Mouse (Mus musculus): ENCODE results near the gene Camkv.

Gene Camkv

GRCm38 (mm10) chr9:107923021-107923420, 12.5 kb upstream of the Camkv start:
- DNase-seq (ENCODE audit: low spot score in 2 of 2): no peak

- no peak for DNase-seq (ENCODE audit: low spot score in 2 of 2)
Observed at GRCm38 (mm10) chr9:107923956-107924355, 11.5 kb upstream of the Camkv start.

- DNase-seq (ENCODE audit: low spot score in 2 of 2): no peak
Observed at GRCm38 (mm10) chr9:107925251-107925650, 10.2 kb upstream of the Camkv start.

GRCm38 (mm10) chr9:107926920-107927420, 8.5 kb upstream of the Camkv start:
- DNase-seq (ENCODE audit: low spot score in 2 of 2): no peak

- no peak for DNase-seq (ENCODE audit: low spot score in 2 of 2)
Observed at GRCm38 (mm10) chr9:107927749-107928148, 7.7 kb upstream of the Camkv start.

DNA sequence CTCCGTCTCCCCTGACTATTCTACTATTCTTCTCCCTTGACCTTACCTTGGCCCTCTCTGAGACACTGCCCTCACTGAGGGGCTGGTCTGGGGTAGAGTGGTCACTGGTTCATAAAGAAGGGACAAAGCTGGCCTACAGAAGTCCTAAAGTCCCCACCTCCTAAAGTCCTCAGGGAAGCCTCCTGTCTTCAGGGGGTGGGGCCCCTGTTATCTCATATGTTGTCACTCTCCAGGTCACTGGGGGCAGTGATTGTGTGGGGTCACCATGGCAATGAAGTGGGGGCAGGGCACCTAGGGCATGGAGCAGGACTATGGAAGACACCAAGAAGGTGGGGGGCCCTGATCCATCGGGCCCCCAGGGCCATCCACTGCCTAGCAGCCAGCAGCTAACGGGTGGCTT, 7.3 kb upstream of the Camkv start, which contains the start of gene Actl11:
Gene Actl11, plus strand, starts transcription at position 301 of the 400 bp plus-strand sequence.
- no peak for DNase-seq (ENCODE audit: low spot score in 2 of 2)

- DNase-seq (ENCODE audit: low spot score in 2 of 2): no peak
Observed at GRCm38 (mm10) chr9:107932221-107932620, 3.3 kb upstream of the Camkv start.

DNA sequence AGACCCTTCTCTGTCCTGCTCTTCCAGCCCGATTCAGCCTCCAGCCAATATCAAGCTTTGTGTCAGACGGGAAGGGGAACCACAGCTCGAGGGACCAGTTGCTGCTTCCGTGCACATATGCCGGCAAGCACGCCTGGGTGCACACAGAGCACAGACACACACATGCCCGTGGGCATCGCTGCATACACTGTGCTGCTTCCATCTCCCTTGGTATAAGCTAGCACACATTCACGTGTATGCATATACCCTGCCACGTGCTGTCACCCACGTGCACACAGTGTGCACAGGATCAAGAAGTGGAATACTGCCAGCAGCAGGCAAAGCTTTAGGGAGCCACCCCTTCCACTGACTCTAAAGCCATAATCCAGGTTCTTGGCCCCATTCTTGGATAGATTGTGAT, 1.3 kb upstream of the Camkv start:
- DNase-seq (ENCODE audit: low spot score in 2 of 2): peak in 1 of 2 experiments; percentile 70

DNA sequence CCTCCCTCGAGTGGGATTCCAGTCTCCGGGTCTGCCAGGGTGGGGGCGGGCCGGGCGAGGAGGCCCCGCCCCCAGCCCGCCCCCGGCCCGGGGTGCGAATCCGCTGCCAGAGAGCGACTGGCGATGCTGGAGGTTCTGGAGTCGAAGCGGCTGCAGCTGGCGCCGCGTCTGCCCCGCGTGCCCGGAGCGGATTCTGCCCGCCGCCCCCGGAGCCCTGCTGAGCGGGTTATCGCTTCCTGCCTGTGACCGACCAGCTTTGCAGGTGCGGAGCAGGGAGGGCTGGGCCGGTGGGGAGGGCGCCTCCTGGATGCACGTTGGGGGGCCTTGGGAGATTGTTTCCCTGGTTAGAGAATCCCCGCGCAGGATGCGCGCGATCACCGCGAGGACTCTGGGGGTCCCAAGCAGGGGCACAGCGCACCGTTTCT, 328 bp downstream of the Camkv start:
- DNase-seq (ENCODE audit: low spot score in 2 of 2): peak in 1 of 2 experiments; percentile 67

- peak in 1 of 2 experiments; percentile 70 for DNase-seq (ENCODE audit: low spot score in 2 of 2)
Observed at GRCm38 (mm10) chr9:107936215-107936822, 845 bp downstream of the Camkv start.

GRCm38 (mm10) chr9:107936831-107937230, 1.4 kb downstream of the Camkv start:
- no peak for DNase-seq (ENCODE audit: low spot score in 2 of 2)

DNA sequence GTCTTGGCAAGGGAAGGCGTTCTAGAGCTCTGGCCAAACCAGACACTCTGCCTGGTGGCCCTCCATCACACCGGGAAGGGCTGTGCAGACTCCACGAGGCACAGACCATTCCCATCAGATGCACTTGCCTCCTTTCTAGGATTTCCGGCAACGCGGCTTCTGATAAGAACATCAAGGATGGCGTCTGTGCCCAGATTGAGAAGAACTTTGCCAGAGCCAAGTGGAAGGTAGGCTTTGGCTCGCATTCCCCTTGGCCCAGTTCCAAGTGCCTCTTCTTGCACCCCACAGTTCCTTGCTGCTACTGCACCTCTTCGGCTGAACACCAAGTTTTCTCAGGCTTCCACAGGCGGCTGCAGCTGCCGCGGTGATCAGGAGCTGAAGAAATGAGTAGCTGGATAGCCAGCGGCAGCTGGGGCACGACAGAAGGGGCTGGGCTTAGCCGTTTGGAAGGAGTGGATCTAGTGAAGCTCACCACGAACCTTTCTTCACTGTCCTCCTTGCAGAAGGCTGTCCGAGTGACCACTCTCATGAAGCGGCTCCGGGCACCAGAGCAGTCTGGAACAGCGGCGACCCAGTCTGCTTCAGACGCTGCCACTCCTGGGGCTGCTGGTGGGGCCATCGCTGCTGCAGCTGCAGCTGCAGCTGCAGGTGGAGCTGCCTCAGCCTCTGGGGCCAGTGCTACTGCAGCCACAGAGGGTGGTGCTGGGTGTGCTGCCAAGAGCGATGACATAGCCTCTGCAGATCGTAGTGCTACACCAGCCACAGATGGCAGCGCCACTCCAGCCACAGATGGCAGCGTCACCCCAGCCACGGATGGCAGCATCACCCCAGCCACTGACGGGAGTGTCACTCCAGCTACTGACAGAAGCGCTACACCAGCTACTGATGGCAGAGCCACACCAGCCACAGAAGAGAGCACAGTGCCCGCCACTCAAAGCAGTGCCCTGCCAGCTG, 12.0 kb downstream of the Camkv start:
- no peak for DNase-seq (ENCODE audit: low spot score in 2 of 2)

DNA sequence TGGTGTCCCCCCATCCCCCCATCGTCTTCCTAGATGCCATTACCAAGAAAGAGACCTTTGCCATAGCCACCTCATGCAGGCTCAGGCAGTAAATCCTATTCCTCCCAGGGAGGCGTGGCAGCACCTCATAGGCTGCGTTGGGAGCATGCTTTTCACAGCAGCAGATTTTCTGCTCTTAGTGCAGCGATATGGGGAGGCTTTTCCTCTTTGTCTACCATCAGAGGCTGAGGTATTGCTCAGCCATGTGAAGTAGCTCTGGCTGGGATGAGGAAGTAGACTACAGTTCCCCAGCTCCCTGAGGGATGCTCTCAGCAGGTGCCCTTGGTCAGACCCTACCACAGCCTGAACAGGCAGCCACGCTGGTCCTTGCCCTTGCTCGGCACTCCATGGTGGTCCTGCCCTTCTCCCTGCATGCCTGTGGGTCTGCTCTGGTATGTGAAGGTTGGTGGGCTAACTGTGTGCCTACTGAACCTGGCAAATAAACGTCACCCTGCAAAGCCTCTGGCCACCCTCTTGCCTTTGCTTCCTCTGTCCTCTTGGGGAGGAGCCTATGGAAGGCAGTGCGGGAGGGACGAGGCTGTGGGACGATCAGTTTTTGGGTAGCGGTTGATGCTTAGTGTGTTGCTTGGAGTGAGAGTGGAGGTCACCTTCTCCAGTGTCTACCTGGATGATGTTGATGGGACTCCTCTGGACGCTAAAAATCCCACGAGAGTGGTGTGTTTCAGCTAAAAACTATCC, 13.9 kb downstream of the Camkv start:
- no peak for DNase-seq (ENCODE audit: low spot score in 2 of 2)

GRCm38 (mm10) chr9:107949922-107950235, 14.4 kb downstream of the Camkv start, which contains the start of gene Traip:
Gene Traip (plus strand): TSS chr9:107950136.
- DNase-seq (ENCODE audit: low spot score in 2 of 2): no peak

- DNase-seq (ENCODE audit: low spot score in 2 of 2): peak; percentile 87 to 93
Observed at GRCm38 (mm10) chr9:107950460-107951355, 15.2 kb downstream of the Camkv start.

DNA sequence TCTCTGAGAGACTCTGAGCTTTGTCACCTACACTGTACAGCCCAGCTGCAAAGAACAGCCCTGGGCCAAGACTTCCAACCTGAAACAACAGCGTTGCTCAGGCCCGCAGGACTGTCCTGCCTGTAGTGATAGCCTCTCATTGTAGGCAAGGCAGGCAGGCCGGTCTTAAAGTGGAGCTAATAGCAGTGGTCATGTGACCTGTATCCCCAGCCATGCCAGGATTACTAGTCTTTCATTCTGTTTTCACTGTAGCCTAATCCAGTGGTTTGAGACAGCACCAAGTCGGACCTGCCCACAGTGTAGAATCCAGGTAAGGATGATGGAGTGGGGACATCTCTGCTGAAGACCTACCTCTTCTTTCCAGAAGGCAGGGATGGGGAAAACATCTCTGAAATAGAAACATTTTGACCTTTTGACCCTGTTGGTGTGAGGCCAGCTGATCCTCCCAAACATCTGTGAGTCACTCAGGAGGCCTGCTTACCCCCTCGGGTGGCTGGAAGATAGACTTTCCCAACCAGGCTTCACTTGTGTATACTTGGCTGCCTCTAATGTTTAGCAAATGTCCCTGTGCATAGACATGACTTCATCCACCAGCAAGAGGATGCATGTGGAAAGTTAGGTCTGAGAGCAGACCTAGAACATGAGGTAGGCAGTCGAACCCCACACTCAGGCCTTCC, 20.3 kb downstream of the Camkv start:
- no peak for DNase-seq (ENCODE audit: low spot score in 2 of 2)

GRCm38 (mm10) chr9:107957141-107957540, 21.7 kb downstream of the Camkv start:
- DNase-seq (ENCODE audit: low spot score in 2 of 2): no peak

DNA sequence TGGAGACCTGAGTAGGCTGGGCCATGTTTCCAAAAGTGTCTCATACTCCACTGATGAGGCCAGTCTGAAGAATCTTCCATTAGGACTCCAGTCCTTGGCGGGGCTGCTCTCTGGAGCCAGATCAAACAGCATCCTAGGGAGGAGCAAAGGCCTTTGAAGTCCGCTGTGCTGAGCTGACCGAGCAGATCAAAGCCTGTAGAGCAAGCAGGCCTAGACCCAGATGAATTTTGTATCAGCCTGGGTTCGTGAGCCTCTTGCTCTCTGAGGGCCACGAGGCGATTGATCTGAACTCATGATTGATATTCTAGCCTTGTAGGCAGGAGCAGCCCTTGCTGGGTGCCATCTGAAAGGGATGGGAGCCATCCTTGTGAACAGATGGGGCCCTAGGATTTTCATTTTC, 24.4 kb downstream of the Camkv start:
- DNase-seq (ENCODE audit: low spot score in 2 of 2): no peak

DNA sequence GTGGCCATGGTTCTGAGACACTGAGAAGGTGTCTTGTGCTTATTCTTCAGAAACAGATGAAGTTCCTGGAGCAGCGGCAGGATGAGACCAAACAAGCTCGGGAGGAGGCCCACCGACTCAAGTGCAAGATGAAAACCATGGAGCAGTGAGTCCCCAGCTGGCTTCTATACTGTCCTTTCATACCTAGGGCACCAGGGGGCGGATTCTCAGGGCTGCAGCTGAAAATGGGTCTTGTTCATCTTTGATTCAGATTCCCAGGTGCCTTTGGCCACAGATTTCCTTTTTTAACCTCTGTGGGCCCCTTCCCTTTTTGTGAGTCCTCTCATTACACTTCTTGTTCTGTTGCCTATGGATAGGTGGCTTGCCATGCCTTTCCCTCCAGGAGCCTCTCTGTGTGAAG, 25.5 kb downstream of the Camkv start:
- DNase-seq (ENCODE audit: low spot score in 2 of 2): no peak

GRCm38 (mm10) chr9:107961351-107961762, 25.9 kb downstream of the Camkv start:
- peak; percentile 81 to 90 for DNase-seq (ENCODE audit: low spot score in 2 of 2)

All from frontal cortex, postnatal 36 days (tissue).